Mouse (Mus musculus) liver, adult 2 months (tissue): Measurements from ENCODE around the gene Pgap2.

Source experiments
- CTCF ChIP-seq: fragments of 200-500 bp; IDR thresholded peaks from 2 replicates; pipeline ENCODE4 v1.5.1; 2011; ENCODE audit warnings: low read depth, low read length, control low read depth
- POLR2A ChIP-seq: fragments of 200-500 bp; IDR thresholded peaks from 2 replicates; pipeline ENCODE4 v1.6.1; 2011; ENCODE audit warnings: low read length, control low read depth; ENCODE audit not compliant: insufficient read depth; ENCODE audit errors: extremely low read depth

GRCm38 (mm10) chr7:102211071-102211470 lies 1.1 kb downstream of the Pgap2 start:
- TF ChIP-seq CTCF (no peak), POLR2A (no peak)
